Mouse (Mus musculus) heart, postnatal 36 days (tissue): ENCODE measurements around the gene Dcaf8. TPM values are rescaled to one million over a fixed set of nuclear protein-coding genes. Genes with fewer than 3 reads are reported as not detected.

Source experiments
- DNase-seq, 2 experiments: peaks; one replicate each; pipeline ENCODE4 v3.0.0; 2021 to 2022
- intact Hi-C: fragments of 180-260 bp; cut with DNase I; formaldehyde crosslinking; loops from one replicate; pipeline ENCODE4 v1.15.1; 2025
- total RNA-seq, 2 experiments: library from RNA; stranded (reverse); gene quantifications; 2 replicates each; pipeline ENCODE4 v1.2.3; 2021

The Dcaf8 gene
- total RNA-seq, 2 experiments from 2014 or later: 124 to 129 TPM

GRCm38 (mm10) chr1:172141529-172141928 lies 6.4 kb upstream of the Dcaf8 start:
- intact Hi-C loops: no loop called here
- no peak for DNase-seq

GRCm38 (mm10) chr1:172143570-172143969 lies 4.3 kb upstream of the Dcaf8 start:
- DNase-seq: peak; percentile 42 to 53
- intact Hi-C loops: no loop called here

- peak in 1 of 2 experiments; percentile 66 for DNase-seq
These were observed 533 bp downstream of the Dcaf8 start for GRCm38 (mm10) chr1:172148279-172148954.

GRCm38 (mm10) chr1:172148955-172149815 lies 1.3 kb downstream of the Dcaf8 start:
- no peak for DNase-seq

More at GRCm38 (mm10) chr1:172148279-172148954, 533 bp downstream of the Dcaf8 start:
- intact Hi-C loops: loop anchor here (1.0 to 5.0 kb wide), 4 partner anchors 21 to 162 kb away; partner anchors contain the start of gene Pea15a

GRCm38 (mm10) chr1:172154536-172154935 lies 6.7 kb downstream of the Dcaf8 start:
- intact Hi-C loops: no loop called here
- no peak for DNase-seq

More at GRCm38 (mm10) chr1:172148955-172149815, 1.3 kb downstream of the Dcaf8 start:
- intact Hi-C loops: loop anchor here (1.0 to 5.0 kb wide), 4 partner anchors 22 to 162 kb away; partner anchors contain the start of gene Pea15a

- intact Hi-C loops: no loop called here
- no peak for DNase-seq
These were observed 7.6 kb downstream of the Dcaf8 start for GRCm38 (mm10) chr1:172155518-172155917.

GRCm38 (mm10) chr1:172159970-172160369 lies 12.1 kb downstream of the Dcaf8 start:
- intact Hi-C loops: loop anchor here (5.0 kb wide), 1 partner anchor 37 kb away; no protein-coding TSS in a partner anchor
- no peak for DNase-seq

GRCm38 (mm10) chr1:172160508-172160907 lies 12.6 kb downstream of the Dcaf8 start:
- intact Hi-C loops: loop anchor here (5.0 kb wide), 1 partner anchor 37 kb away; no protein-coding TSS in a partner anchor
- DNase-seq: no peak

GRCm38 (mm10) chr1:172162009-172162408 lies 14.1 kb downstream of the Dcaf8 start:
- peak; percentile 28 to 39 for DNase-seq
- intact Hi-C loops: loop anchor here (1.0 to 5.0 kb wide), 4 partner anchors 35 to 148 kb away; no protein-coding TSS in a partner anchor

GRCm38 (mm10) chr1:172162959-172163358 lies 15.1 kb downstream of the Dcaf8 start:
- intact Hi-C loops: loop anchor here (1.0 to 5.0 kb wide), 4 partner anchors 34 to 147 kb away; no protein-coding TSS in a partner anchor

GRCm38 (mm10) chr1:172167911-172168310 lies 20.0 kb downstream of the Dcaf8 start:
- no peak for DNase-seq
- intact Hi-C loops: loop anchor here (2.0 kb wide), 1 partner anchor 47 kb away; no protein-coding TSS in a partner anchor

More at GRCm38 (mm10) chr1:172162959-172163358, 15.1 kb downstream of the Dcaf8 start:
- no peak for DNase-seq

GRCm38 (mm10) chr1:172169809-172170208 lies 21.9 kb downstream of the Dcaf8 start:
- intact Hi-C loops: loop anchor here (2.0 kb wide), 1 partner anchor 45 kb away; no protein-coding TSS in a partner anchor

GRCm38 (mm10) chr1:172172381-172172780 lies 24.5 kb downstream of the Dcaf8 start:
- intact Hi-C loops: no loop called here
- DNase-seq: no peak

More at GRCm38 (mm10) chr1:172169809-172170208, 21.9 kb downstream of the Dcaf8 start:
- no peak for DNase-seq

- intact Hi-C loops: no loop called here
- no peak for DNase-seq
These were observed 25.3 kb downstream of the Dcaf8 start for GRCm38 (mm10) chr1:172173181-172173580.

- no peak for DNase-seq
- intact Hi-C loops: no loop called here
These were observed 29.9 kb downstream of the Dcaf8 start for GRCm38 (mm10) chr1:172177791-172178190.

- no peak for DNase-seq
- intact Hi-C loops: no loop called here
These were observed 31.2 kb downstream of the Dcaf8 start for GRCm38 (mm10) chr1:172179102-172179501.

- intact Hi-C loops: loop anchor here (2.0 kb wide), 1 partner anchor 18 kb away; no protein-coding TSS in a partner anchor
These were observed 33.0 kb downstream of the Dcaf8 start for GRCm38 (mm10) chr1:172180881-172181280.

GRCm38 (mm10) chr1:172181777-172182176 lies 33.9 kb downstream of the Dcaf8 start:
- no peak for DNase-seq
- intact Hi-C loops: loop anchor here (2.0 kb wide), 1 partner anchor 17 kb away; no protein-coding TSS in a partner anchor

More at GRCm38 (mm10) chr1:172180881-172181280, 33.0 kb downstream of the Dcaf8 start:
- no peak for DNase-seq

- intact Hi-C loops: no loop called here
- no peak for DNase-seq
These were observed 35.2 kb downstream of the Dcaf8 start for GRCm38 (mm10) chr1:172183056-172183455.

- DNase-seq: no peak
- intact Hi-C loops: no loop called here
These were observed 36.0 kb downstream of the Dcaf8 start for GRCm38 (mm10) chr1:172183915-172184314.
